In the genomic region with DNA sequence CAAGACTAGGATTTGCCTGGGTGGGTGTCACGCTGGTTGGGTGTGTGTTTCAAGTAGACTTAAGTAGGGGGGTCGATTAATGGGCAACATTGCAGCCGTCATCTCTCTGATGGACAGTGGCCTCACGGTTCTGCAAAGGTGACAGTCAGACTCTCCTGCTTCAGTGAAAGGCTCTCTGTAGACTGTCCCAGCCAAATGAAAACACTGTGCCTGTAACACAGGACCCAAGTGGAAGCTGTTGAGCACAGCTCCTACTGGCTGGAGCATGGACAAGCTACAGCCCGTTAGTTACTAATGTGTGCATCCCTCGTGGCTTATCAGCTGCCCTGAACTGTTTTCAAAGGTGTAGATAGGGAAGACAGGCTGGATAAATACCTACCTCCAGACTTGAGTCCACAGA, we compare ENCODE assay signal across 9 mouse cellular contexts. TPM values are rescaled to one million over a fixed set of nuclear protein-coding genes. Genes with fewer than 3 reads are reported as not detected.
DNase-seq lines count a peak whose midpoint lies in the region; ATAC-seq and TF ChIP-seq lines count a peak whose summit lies in the region.
"Had no signal": no experiment of that assay in that cellular context is flagged by ENCODE, and none has a peak within 500 bp of the region (broad histone marks: within the 10 kb centered on the region; RNA-seq: fewer than 3 reads in every experiment).

No protein-coding gene starts in this region.

- H3K36me3 ChIP-seq in kidney, postnatal 0 days (ENCODE audit: insufficient read depth, low read length): no peaks in the 10 kb centered on the region
- H3K36me3 ChIP-seq in embryonic facial prominence, embryonic 14.5 days (ENCODE audit: control insufficient read depth, insufficient read depth, low read length): peaks cover 22% of the 10 kb centered on the region
- H3K36me3 ChIP-seq in heart, postnatal 0 days (replicated peaks; ENCODE audit: control insufficient read depth, insufficient read depth, low read length): no peaks in the 10 kb centered on the region
- no peaks in the 10 kb centered on the region for H3K36me3 ChIP-seq in midbrain, embryonic 16.5 days (ENCODE audit: control insufficient read depth, insufficient read depth, low read length)
- H3K36me3 ChIP-seq: G1E had no signal

- no peak for TF ChIP-seq CTCF in kidney, postnatal 0 days (IDR thresholded peaks at IDR 0.05; ENCODE audit: low read depth)
- no peak for TF ChIP-seq CTCF in heart, postnatal 0 days (IDR thresholded peaks at IDR 0.05; ENCODE audit: low read depth)

- H3K27ac ChIP-seq in kidney, postnatal 0 days: no peak overlapping the region; the same call in 1 of the 2 replicates
- H3K27ac ChIP-seq in embryonic facial prominence, embryonic 14.5 days (replicated peaks; ENCODE audit: low read depth, low read length): peak overlapping the region; percentile 88; the same call in 1 of the 2 replicates
- no peak overlapping the region for H3K27ac ChIP-seq in heart, postnatal 0 days (ENCODE audit: low read depth)
- H3K27ac ChIP-seq in midbrain, embryonic 16.5 days (ENCODE audit: low read length): no peak overlapping the region

- 49% methylated on average over 6 of the region's 6 CpGs for WGBS in kidney, postnatal 0 days
- 52% methylated on average over 6 of the region's 6 CpGs for WGBS in embryonic facial prominence, embryonic 14.5 days
- 41% methylated on average over 6 of the region's 6 CpGs for WGBS in heart, postnatal 0 days
- WGBS in midbrain, embryonic 16.5 days: 39% methylated on average over 6 of the region's 6 CpGs

- no peaks in the 10 kb centered on the region for H3K9me3 ChIP-seq in kidney, postnatal 0 days (replicated peaks; ENCODE audit: low read length)
- H3K9me3 ChIP-seq in embryonic facial prominence, embryonic 14.5 days (ENCODE audit: control insufficient read depth, low read length): no peaks in the 10 kb centered on the region
- H3K9me3 ChIP-seq in heart, postnatal 0 days (replicated peaks; ENCODE audit: control insufficient read depth, low read length): no peaks in the 10 kb centered on the region
- H3K9me3 ChIP-seq in midbrain, embryonic 16.5 days (replicated peaks; ENCODE audit: control insufficient read depth, low read length, poor library complexity, severe bottlenecking): no peaks in the 10 kb centered on the region

- H3K9ac ChIP-seq in kidney, postnatal 0 days (ENCODE audit: low read depth, low read length): 0 out of 2 replicates have a peak overlapping the region, but pooled peaks have one; percentile 23
- peak overlapping the region; percentile 83 for H3K9ac ChIP-seq in embryonic facial prominence, embryonic 14.5 days (ENCODE audit: low read depth, low read length)
- no peak overlapping the region for H3K9ac ChIP-seq in heart, postnatal 0 days (replicated peaks; ENCODE audit: low read depth, low read length)
- no peak overlapping the region for H3K9ac ChIP-seq in midbrain, embryonic 16.5 days (ENCODE audit: low read depth, low read length)

- H3K4me2 ChIP-seq in kidney, postnatal 0 days (ENCODE audit: low read length): peak overlapping the region; percentile 60
- H3K4me2 ChIP-seq in embryonic facial prominence, embryonic 14.5 days (ENCODE audit: low read depth, low read length): peak overlapping the region; percentile 62
- peak overlapping the region; percentile 47 for H3K4me2 ChIP-seq in heart, postnatal 0 days (ENCODE audit: low read depth, low read length)
- peak overlapping the region; percentile 55 for H3K4me2 ChIP-seq in midbrain, embryonic 16.5 days (ENCODE audit: low read length)

- peaks cover 37% of the 10 kb centered on the region for H3K4me1 ChIP-seq in kidney, postnatal 0 days (replicated peaks; ENCODE audit: insufficient read depth, low read length)
- peaks cover 70% of the 10 kb centered on the region for H3K4me1 ChIP-seq in embryonic facial prominence, embryonic 14.5 days (ENCODE audit: control insufficient read depth, insufficient read depth, low read length)
- peaks cover 52% of the 10 kb centered on the region for H3K4me1 ChIP-seq in heart, postnatal 0 days (ENCODE audit: control insufficient read depth, insufficient read depth)
- peaks cover 30% of the 10 kb centered on the region for H3K4me1 ChIP-seq in midbrain, embryonic 16.5 days (ENCODE audit: control insufficient read depth, insufficient read depth, low read length)

- no peak for DNase-seq in kidney, postnatal 0 days (ENCODE audit: low spot score)
- no peak for DNase-seq in kidney, postnatal 14 days
- DNase-seq in embryonic facial prominence, embryonic 14.5 days (ENCODE audit: low spot score): no peak
- DNase-seq in heart, postnatal 0 days (ENCODE audit: low spot score): no peak
- DNase-seq in thymus, postnatal 36 days: no peak

- no peaks in the 10 kb centered on the region for H3K27me3 ChIP-seq in kidney, postnatal 0 days (ENCODE audit: insufficient read depth, low read length)
- H3K27me3 ChIP-seq in embryonic facial prominence, embryonic 14.5 days (replicated peaks; ENCODE audit: control insufficient read depth, insufficient read depth, low read length): no peaks in the 10 kb centered on the region
- peaks cover 11% of the 10 kb centered on the region; the same call in 1 of the 2 replicates for H3K27me3 ChIP-seq in heart, postnatal 0 days (ENCODE audit: control insufficient read depth, insufficient read depth, low read length)
- H3K27me3 ChIP-seq in midbrain, embryonic 16.5 days (ENCODE audit: control insufficient read depth, insufficient read depth, low read depth, low read length): peaks cover 7% of the 10 kb centered on the region; the same call in 1 of the 2 replicates

- no peak for ATAC-seq in kidney, postnatal 0 days (replicated peaks; ENCODE audit: low FRiP score, low read depth)
- ATAC-seq in embryonic facial prominence, embryonic 14.5 days (ENCODE audit: low read depth): no peak
- no peak for ATAC-seq in heart, postnatal 0 days (ENCODE audit: insufficient read depth, low read depth)
- ATAC-seq in midbrain, embryonic 16.5 days: no peak
- ATAC-seq in CD4-positive, CD25-positive, alpha-beta regulatory T cell, adult 4 months: no peak
- no peak for ATAC-seq in inflammation-experienced regulatory T-cells, adult 6 months

- peak overlapping the region; percentile 58 for H3K4me3 ChIP-seq in kidney, postnatal 0 days (replicated peaks; ENCODE audit: low read depth, low read length)
- peak overlapping the region; percentile 62 for H3K4me3 ChIP-seq in embryonic facial prominence, embryonic 14.5 days (ENCODE audit: low read depth, low read length)
- no peak overlapping the region for H3K4me3 ChIP-seq in heart, postnatal 0 days (ENCODE audit: low read depth, low read length)
- no peak overlapping the region for H3K4me3 ChIP-seq in midbrain, embryonic 16.5 days (ENCODE audit: low read depth, low read length)

- no peak for TF ChIP-seq EP300 in heart, postnatal 0 days (IDR thresholded peaks at IDR 0.05; ENCODE audit: low read depth)

RNA-seq across cellular contexts. Expression of a gene that starts 3.5 kb away (rescaled TPM):
- 52.2 and 52.6 TPM in 2 replicates for polyA plus RNA-seq in kidney, postnatal 0 days (2015; fragmentation: Nextera tagmentation; extraction: Ambion mirVana)
- 27.0 and 32.2 TPM in 2 replicates for polyA plus RNA-seq in embryonic facial prominence, embryonic 14.5 days (2014; fragmentation: Nextera tagmentation; extraction: Ambion mirVana)
- 13.5 and 21.3 TPM in 2 replicates for total RNA-seq in heart, postnatal 0 days (2014; rRNA removed; ENCODE audit: low replicate concordance)
- polyA plus RNA-seq in heart, postnatal 0 days (2015; fragmentation: Nextera tagmentation; extraction: Ambion mirVana): 22.5 and 25.5 TPM in 2 replicates
- 10.4 and 10.9 TPM in 2 replicates for polyA plus RNA-seq in midbrain, embryonic 16.5 days (2015; fragmentation: Nextera tagmentation; extraction: Ambion mirVana)
- not detected for polyA plus RNA-seq in CD4-positive, CD25-positive, alpha-beta regulatory T cell, adult 4 months (2017; shearing (Covaris generic))
- polyA plus RNA-seq in inflammation-experienced regulatory T-cells, adult 6 months (2017; shearing (Covaris generic)): under 1 TPM in 1 of 3 experiments, not detected in 2; 0.54 TPM
- polyA plus RNA-seq: G1E had no signal

RNA-seq across cellular contexts. Expression of a gene that starts 54.1 kb away (rescaled TPM):
- 0.09 TPM in 1 of 2 replicates, not detected in the other for polyA plus RNA-seq in kidney, postnatal 0 days (2015; fragmentation: Nextera tagmentation; extraction: Ambion mirVana)
- polyA plus RNA-seq in embryonic facial prominence, embryonic 14.5 days (2014; fragmentation: Nextera tagmentation; extraction: Ambion mirVana): 0.73 and 1.8 TPM in 2 replicates
- total RNA-seq in heart, postnatal 0 days (2014; rRNA removed; ENCODE audit: low replicate concordance): not detected in 2 replicates
- 0.14 TPM in 1 of 2 replicates, not detected in the other for polyA plus RNA-seq in heart, postnatal 0 days (2015; fragmentation: Nextera tagmentation; extraction: Ambion mirVana)
- polyA plus RNA-seq in midbrain, embryonic 16.5 days (2015; fragmentation: Nextera tagmentation; extraction: Ambion mirVana): 0.62 and 0.85 TPM in 2 replicates
- polyA plus RNA-seq in CD4-positive, CD25-positive, alpha-beta regulatory T cell, adult 4 months (2017; shearing (Covaris generic)): not detected
- not detected for polyA plus RNA-seq in inflammation-experienced regulatory T-cells, adult 6 months (2017; shearing (Covaris generic))
- polyA plus RNA-seq: G1E had no signal

Comparison
In these comparisons a context has a peak if more than half of its experiments do, and no peak if none do; other contexts are left out.
1. H3K4me3 ChIP-seq: peak in kidney, postnatal 0 days (single experiment) and embryonic facial prominence, embryonic 14.5 days (single experiment); none in heart, postnatal 0 days (single experiment) and midbrain, embryonic 16.5 days (single experiment).
2. H3K9ac ChIP-seq: peak in kidney, postnatal 0 days (single experiment) and embryonic facial prominence, embryonic 14.5 days (single experiment); none in heart, postnatal 0 days (single experiment) and midbrain, embryonic 16.5 days (single experiment).
3. Peak in every context shown above with its lines, with median percentiles within 50 percentile points of each other: H3K4me2 ChIP-seq.